ENCODE assay signal across 12 mouse cellular contexts in the genomic region with DNA sequence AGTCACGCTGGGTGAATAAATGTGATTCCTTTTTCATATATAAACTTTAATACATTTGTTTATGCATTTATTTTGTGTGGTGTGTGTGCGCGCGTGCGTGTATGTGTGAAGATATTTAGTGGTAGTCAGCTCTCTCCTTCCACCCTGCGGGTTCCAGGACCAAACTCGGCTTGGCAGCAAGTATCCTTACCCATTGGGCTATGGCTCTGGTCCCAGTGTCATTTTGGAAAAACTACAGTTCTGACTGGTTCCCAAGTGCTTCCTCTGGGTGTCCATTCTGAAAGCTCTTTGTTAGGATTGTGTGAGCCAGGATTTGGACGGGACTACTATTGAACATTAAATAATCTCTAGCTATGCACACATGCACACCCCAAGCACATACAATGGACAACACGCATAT.
DNase-seq lines count a peak whose midpoint lies in the region.
"Had no signal": no experiment of that assay in that cellular context is flagged by ENCODE, and none has a peak within 500 bp of the region (broad histone marks: within the 10 kb centered on the region; RNA-seq: fewer than 3 reads in every experiment).

No protein-coding gene starts in this region.

- intact Hi-C loops in heart, postnatal 36 days (cut with DNase I), result no loop called here

- peak; percentile 43 to 59 for DNase-seq in cerebellum, postnatal 10 days
- DNase-seq in cerebellum, adult 11-12 months, result no peak
- peak; percentile 43 to 54 for DNase-seq in cerebellum, postnatal 25 days
- no peak for DNase-seq in cerebellum, adult 8-10 months
- DNase-seq in heart, adult 11 months, result peak; percentile 39
- DNase-seq in heart, postnatal 36 days, result no peak
- DNase-seq: adrenal gland, adult 8-10 months; adrenal gland, postnatal 14 days; adrenal gland, postnatal 36 days; B cell, adult 2 months; cerebellum, adult 9-11 months; forebrain, postnatal 0 days had no signal

Comparison
In these comparisons a context has a peak if more than half of its experiments do, and no peak if none do; other contexts are left out.
1. DNase-seq: peak in cerebellum, postnatal 10 days (2 of 2), cerebellum, postnatal 25 days (2 of 2) and heart, adult 11 months (single experiment); none in cerebellum, adult 11-12 months (single experiment), cerebellum, adult 8-10 months (single experiment) and heart, postnatal 36 days (0 of 2).